Mouse (Mus musculus) ES-E14 (cell line): ENCODE data around the gene Gm11563.

Experiments
- HCFC1 ChIP-seq: IDR thresholded peaks from 2 replicates; pipeline ENCODE4 v1.6.1; 2012; ENCODE audit warnings: low read length, inconsistent platforms, borderline replicate concordance; ENCODE audit not compliant: insufficient read depth
- MAFK ChIP-seq: IDR thresholded peaks from 2 replicates; pipeline ENCODE4 v1.6.1; 2014; ENCODE audit warnings: mild to moderate bottlenecking, low read depth, low read length, inconsistent platforms; ENCODE audit not compliant: insufficient read depth
- ZC3H11A ChIP-seq: IDR thresholded peaks from 2 replicates; pipeline ENCODE4 v1.6.1; 2012; ENCODE audit warnings: low read depth, mild to moderate bottlenecking, inconsistent platforms, low read length, borderline replicate concordance
- ZNF384 ChIP-seq: IDR thresholded peaks from 2 replicates; pipeline ENCODE4 v1.6.1; 2012; ENCODE audit warnings: low read depth, low read length, inconsistent platforms

DNA sequence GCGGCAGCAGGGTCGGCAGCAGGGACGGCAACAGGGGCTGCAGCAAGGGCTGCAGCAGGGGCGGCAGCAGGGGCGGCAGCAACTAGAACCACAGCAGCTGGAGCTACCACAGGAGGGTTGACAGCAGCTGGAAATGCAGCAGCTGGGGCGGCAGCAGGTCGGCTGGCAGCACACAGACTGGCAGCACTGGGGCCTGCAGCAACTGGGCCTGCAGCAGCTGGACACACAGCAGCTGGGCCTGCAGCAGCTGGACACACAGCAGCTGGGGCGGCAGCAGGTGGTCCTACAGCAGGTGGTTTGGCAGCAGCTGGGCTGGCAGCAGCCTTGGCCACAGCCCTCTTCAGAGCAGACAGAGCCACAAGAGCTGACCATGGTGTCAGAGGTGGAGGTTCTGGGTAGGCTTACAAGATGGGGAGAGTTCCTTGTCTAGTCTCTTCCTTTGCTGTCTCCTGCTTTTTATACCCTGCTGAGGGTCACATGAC, 24.1 kb downstream of the Gm11563 start, which contains the start of gene Krtap4-2:
- TF ChIP-seq ZC3H11A (no peak), MAFK (no peak), ZNF384 (no peak), HCFC1 (no peak)
